Mouse (Mus musculus): ENCODE results near the gene Mov10.

GRCm38 (mm10) chr3:104822413-104822812 is 4.0 kb upstream of the Mov10 start:
- TF ChIP-seq CTCF (IDR thresholded peaks at IDR 0.05; ENCODE audit: insufficient read depth, low read depth, low read length) (no peak), POLR2A (IDR thresholded peaks at IDR 0.05; ENCODE audit: insufficient read depth, low read depth, low read length) (no peak)
